Mouse (Mus musculus) T-helper 1 cell (primary cell): ENCODE measurements around the gene Ubox5.
"Not testable (repeated sequence)": the region's sequence is repeated elsewhere in the genome, so short reads cannot be mapped to it uniquely, and the experiment has no call there.

Experiments used
- in situ Hi-C: fragments of 300-600 bp; cut with MboI, MseI; formaldehyde crosslinking; loops from one replicate; pipeline ENCODE4 v1.15.1; 2025; ENCODE audit warnings: high pct_unique_total_duplicates

Ubox5 gene

GRCm38 (mm10) chr2:130579791-130580190 is 50.0 kb downstream of the Ubox5 start:
- in situ Hi-C loops: no loop called here

GRCm38 (mm10) chr2:130578148-130578547 is 51.7 kb downstream of the Ubox5 start:
- in situ Hi-C loops: no loop called here

GRCm38 (mm10) chr2:130577632-130578031 is 52.2 kb downstream of the Ubox5 start:
- in situ Hi-C loops: no loop called here

GRCm38 (mm10) chr2:130577021-130577420 is 52.8 kb downstream of the Ubox5 start:
- in situ Hi-C loops: no loop called here

- in situ Hi-C loops: not testable (repeated sequence)
These were observed 53.3 kb downstream of the Ubox5 start for GRCm38 (mm10) chr2:130576564-130576963.

- in situ Hi-C loops: no loop called here
These were observed 54.0 kb downstream of the Ubox5 start, which contains the start of gene Oxt for GRCm38 (mm10) chr2:130575873-130576272. Gene Oxt, plus strand, starts transcription at chr2:130576173.

- in situ Hi-C loops: no loop called here
These were observed 54.9 kb downstream of the Ubox5 start for GRCm38 (mm10) chr2:130574960-130575359.

GRCm38 (mm10) chr2:130569926-130570325 is 59.9 kb downstream of the Ubox5 start:
- in situ Hi-C loops: no loop called here

- in situ Hi-C loops: no loop called here
These were observed 60.9 kb downstream of the Ubox5 start for GRCm38 (mm10) chr2:130568921-130569320.

GRCm38 (mm10) chr2:130564983-130565382 is 64.9 kb downstream of the Ubox5 start:
- in situ Hi-C loops: no loop called here

GRCm38 (mm10) chr2:130564063-130564462 is 65.8 kb downstream of the Ubox5 start:
- in situ Hi-C loops: no loop called here

GRCm38 (mm10) chr2:130563212-130564055 is 66.4 kb downstream of the Ubox5 start, which contains the start of gene Mrps26:
Gene Mrps26, plus strand, starts transcription at chr2:130563742.
- in situ Hi-C loops: no loop called here

- in situ Hi-C loops: no loop called here
These were observed 71.8 kb downstream of the Ubox5 start for GRCm38 (mm10) chr2:130558015-130558414.

GRCm38 (mm10) chr2:130557462-130557861 is 72.4 kb downstream of the Ubox5 start:
- in situ Hi-C loops: no loop called here

GRCm38 (mm10) chr2:130556292-130556691 is 73.5 kb downstream of the Ubox5 start:
- in situ Hi-C loops: no loop called here

- in situ Hi-C loops: no loop called here
These were observed 75.0 kb downstream of the Ubox5 start for GRCm38 (mm10) chr2:130554841-130555240.

- in situ Hi-C loops: no loop called here
These were observed 82.9 kb downstream of the Ubox5 start for GRCm38 (mm10) chr2:130546957-130547356.

- in situ Hi-C loops: no loop called here
These were observed 89.6 kb downstream of the Ubox5 start for GRCm38 (mm10) chr2:130540266-130540665.
